Mouse (Mus musculus): ENCODE results near the gene Gm9918.

DNA sequence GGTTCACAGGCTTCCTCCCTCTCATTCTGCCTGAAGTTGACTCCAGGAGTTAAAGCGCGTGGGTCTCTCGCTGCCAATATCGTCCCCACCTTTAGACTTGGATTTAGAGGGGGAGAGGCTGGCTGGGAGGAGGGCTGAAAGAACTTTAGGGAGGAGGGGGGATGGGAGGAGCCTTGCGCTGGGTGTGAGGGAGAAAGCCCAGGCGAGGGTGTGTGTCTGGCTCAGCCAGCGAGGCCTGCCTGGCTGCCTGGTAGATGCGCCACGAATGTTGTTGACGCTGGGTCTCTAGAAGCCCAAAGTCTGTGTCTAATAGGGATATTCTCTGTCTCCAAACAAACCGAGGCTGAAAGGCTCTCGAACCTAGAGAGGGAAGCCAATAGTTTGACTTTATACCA, 12.3 kb upstream of the Gm9918 start:
- TF ChIP-seq CTCF (IDR thresholded peaks at IDR 0.05; ENCODE audit: low read depth, low read length): no peak
- no peak for TF ChIP-seq POLR2A (IDR thresholded peaks at IDR 0.05; ENCODE audit: borderline replicate concordance, low read depth, low read length)
